Mouse (Mus musculus) adrenal gland, postnatal 14 days (tissue): Measurements from ENCODE around the gene Neu4. TPM values are rescaled to one million over a fixed set of nuclear protein-coding genes. Genes with fewer than 3 reads are reported as not detected.
A peak's percentile ranks its signal among the peaks of the same experiment; 100 is the strongest.
"Not testable (repeated sequence)": the region's sequence is repeated elsewhere in the genome, so short reads cannot be mapped to it uniquely, and the experiment has no call there.

Experiments
- DNase-seq: peaks from one replicate; pipeline ENCODE4 v3.0.0; 2021; ENCODE audit warnings: mixed read lengths
- long read RNA-seq, 2 experiments: library from polyadenylated mRNA; stranded (forward); transcript quantifications; one replicate each; pipeline ENCODE4 v2.0.0; 2021
- total RNA-seq: library from RNA; stranded (reverse); gene quantifications from 2 replicates; pipeline ENCODE4 v1.2.3, GENCODE M21; 2021

Neu4 gene
- not detected in 2 replicates for total RNA-seq
- long read RNA-seq, experiment 1, result 0 reads
- long read RNA-seq, experiment 2, result 0 reads

DNA sequence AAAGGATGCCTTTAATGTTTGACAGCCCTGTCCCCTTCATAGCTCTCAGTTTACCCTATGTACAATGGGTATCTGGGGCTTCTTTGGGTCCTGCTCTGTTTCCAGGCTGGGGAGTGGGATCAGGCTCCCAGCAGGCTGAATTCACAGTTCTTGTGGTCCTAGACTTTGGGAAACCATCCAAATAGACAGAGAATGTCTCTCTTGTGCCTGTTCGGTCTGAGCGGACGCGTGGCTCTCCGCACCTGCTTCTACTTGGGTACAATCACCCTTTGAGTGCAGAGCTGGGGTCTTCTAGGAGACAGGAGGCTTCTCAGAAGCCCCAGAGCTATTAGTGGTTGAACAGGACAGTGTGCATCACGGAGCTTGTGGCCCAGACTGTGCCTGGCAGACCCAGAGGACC lies at the start of gene Neu4:
Gene Neu4 (plus strand): TSS at position 301 of the 400 bp plus-strand sequence.
- DNase-seq, result no peak

DNA sequence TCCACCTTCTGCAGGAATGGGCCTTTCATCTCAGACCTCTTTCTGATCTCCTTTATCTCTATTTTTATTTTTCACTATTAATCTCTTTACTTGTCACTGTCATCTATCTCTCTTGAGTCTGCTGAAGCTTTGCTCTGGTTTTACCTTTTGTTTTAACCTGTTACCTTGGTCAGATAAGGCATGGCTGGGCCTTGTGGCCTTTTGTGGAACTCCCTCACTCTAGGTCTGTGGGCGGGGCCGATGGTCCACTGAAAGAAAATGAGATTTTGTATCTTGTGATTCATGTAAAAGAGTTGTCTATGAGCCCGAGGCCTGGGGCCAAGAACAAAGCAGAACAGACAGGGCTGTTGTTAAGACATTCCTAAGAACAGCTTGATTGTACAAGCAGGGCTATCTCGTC lies 49.5 kb upstream of the Neu4 start:
- DNase-seq, result not testable (repeated sequence)

DNA sequence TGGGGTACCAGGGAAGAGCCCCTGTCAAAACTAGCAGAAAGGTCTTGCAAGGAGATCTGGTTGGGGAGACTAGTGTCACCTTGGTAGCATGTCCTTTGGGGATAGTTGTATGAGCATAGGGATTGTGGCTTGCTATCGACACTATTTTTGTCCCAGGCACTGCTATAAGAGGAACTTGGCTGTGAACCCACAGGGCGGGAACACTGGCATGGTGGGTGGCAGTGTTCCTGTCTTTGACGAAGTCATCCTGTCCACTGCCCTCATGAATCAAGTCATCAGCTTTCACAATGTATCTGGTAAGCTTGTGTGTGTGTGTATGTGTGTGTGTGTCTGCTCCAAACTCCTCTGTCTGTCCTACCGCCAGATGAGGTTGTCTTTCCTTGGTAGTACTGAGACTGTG lies 44.5 kb upstream of the Neu4 start:
- DNase-seq, result not testable (repeated sequence)

DNA sequence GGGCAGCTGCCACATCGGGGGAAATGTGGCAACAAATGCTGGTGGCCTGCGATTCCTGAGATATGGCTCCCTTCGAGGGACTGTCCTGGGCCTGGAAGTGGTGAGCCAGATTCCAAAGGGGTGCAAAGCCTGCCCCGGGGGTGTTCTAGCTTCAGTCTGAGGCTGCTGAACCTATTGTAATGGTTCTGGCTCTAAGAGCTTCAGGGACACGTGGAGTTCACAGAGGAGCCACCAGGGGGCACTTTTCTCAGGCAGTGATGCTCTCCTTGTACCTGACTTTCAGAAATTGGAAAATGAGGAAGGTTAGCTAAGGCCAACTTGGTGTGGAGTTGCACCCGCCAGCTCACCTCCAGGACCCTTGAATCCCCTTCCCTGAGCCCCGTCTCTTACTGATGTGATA lies 42.0 kb upstream of the Neu4 start:
- not testable (repeated sequence) for DNase-seq

DNA sequence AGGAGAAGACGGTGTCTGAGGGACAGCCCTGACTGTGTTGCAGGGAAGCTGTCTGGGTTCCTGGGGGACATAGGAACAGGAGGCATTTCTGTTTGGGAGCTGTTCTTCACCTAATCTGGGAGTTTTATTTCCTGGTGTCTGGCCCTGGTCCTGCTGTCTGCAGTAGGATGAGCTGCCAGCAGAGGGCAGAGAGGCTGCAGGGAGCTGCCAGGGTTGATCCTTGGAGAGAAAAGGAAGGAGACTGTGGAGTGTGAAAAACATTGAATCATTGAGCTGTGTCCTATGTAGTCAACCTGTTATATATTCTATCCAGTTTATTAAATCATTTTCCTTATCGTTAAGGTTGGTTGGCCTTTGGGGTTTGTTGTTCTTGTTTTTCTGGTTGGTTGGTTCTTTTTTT lies 39.3 kb upstream of the Neu4 start:
- DNase-seq, result not testable (repeated sequence)

DNA sequence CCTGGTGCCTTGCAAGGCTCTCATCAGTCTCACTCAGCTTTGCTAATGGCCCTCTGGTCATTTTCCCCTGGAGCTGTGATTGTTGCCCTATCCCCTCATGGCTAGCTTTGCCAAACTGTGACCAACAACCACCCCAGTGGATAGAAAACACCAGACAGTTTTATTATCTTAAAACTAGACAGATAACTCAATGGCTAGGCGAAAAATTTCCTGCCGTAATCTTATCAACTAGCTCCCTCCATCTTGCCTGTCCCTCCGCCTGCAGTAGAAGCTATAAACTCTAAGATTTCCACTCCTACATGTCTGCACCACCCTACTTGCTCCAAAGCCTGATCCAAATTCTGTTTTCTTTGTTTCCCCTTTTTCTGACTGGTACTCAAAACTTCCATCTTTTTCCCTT lies 34.1 kb upstream of the Neu4 start:
- no peak for DNase-seq

DNA sequence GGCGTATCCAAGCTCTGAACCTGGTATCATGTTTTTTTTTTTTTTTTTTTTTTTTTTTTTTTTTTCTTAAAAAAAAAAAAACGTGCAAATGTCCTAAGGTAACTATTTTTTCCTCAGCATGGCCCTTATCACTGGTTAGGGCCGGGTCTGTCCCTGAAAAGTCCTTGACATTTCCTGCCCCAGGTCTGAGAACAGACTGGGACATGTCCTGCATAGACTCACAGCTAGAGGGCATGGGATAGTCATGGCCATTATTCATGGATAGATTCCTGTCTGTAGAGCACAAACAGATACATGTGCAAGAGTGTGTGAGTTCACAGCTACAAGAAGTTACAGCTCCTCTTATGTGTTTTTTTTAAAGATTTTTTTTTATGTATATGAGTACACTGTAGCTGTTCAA lies 31.5 kb upstream of the Neu4 start:
- DNase-seq, result peak; percentile 45

DNA sequence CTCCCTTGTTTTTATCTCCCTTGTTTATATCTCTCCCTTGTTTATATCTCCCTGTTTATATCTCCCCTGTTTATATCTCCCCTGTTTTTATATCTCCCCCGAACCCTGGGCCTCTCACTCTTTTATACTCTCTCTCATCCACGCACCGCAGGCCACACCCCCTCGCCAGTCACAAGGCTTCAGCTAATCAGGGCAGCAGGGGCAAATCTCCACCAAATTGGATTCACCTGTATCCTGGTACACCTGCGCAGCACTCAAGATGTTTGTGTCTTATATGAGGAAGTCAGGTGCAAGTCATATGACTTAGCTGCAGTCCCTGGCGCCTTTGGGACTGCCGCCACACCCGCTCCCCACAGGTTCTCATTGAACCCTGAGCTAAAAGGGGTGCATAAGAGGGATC lies 30.0 kb upstream of the Neu4 start, which contains the start of gene Gal3st2c:
Gene Gal3st2c (plus strand): TSS at position 301 of the 400 bp plus-strand sequence.
- not testable (repeated sequence) for DNase-seq

DNA sequence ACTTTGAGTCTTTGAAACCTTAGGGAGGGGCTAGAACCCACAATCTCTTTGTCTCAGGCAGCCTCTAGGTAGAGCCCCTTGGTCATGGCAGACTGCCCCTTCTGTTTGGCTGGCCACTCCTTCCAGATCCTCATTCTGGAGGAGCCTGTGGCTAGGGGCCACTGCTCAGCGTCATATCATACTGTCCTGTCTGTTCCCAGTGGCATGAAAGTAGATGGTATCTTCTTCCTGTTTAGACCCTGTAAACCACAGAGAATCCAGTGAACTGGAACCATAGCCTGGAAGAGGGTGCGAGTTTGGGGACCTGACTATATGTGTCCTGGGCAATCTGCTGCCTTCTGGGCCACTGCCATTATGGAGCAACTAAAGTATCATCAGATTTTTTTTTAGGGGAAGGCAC lies 29.2 kb upstream of the Neu4 start:
- not testable (repeated sequence) for DNase-seq

DNA sequence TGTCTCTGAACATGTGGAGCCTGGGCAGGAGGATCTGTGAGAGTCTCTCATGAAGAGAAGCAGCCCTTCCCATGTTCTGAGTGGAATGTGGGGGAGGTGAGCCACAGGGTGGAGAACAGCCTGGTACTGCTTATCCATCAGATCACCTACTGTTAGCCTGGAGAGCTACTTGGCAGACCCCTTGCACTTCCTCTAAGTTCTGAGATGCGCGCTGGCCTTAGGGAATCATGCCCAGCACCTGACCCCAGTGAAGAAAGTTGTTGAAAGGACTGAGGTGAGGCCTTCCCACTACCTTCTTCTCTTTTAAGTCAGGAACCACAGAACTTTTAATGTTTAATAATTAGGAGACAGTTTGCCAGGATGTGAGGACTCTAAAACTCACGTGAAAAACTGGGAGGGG lies 28.8 kb upstream of the Neu4 start:
- DNase-seq, result not testable (repeated sequence)

DNA sequence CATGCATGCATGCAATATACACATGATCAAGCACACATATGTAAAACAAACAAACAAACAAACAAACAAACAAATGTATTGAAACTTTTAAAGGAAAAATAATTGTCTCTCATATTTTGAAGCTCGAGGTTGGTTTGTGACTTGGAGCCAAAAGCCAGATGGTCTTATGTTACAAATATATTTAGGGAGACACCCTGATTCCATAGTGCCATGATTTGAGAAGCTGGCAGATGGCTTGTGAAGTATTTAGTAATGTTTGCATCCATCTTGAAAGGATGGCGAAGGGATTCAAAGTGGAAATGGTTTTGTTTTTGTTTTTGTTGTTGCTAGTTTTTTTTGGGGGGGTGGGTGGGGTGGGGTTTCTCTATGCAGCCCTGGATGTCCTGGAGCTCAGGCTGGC lies 19.2 kb upstream of the Neu4 start:
- DNase-seq, result no peak

DNA sequence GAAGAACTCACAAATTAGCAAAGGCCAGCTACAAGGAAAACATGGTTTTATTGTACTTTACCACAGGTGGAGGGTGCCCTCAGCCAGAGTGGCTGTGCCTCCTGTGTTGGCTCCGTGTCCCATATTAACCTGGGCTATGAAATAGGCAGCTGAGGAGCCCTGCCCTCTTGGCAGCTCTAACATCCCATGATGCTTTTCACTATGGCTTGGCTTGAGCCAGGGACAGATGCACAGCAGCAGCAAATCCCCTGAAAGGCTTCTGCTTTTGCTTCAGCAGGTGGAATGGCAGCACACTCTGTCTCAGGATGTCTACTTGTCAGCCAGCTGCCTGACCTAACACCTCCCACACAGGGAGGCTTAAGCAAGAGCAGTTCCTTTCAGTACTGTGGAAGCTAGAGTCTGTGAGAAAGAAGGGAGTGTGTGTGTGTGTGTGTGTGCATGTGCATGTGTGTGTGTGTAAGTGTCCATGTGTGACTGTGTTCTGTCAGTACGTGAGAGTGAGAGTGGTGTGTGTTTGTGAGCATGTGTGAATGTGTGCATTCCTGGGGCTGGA lies 14.2 kb upstream of the Neu4 start:
- DNase-seq, result not testable (repeated sequence)

DNA sequence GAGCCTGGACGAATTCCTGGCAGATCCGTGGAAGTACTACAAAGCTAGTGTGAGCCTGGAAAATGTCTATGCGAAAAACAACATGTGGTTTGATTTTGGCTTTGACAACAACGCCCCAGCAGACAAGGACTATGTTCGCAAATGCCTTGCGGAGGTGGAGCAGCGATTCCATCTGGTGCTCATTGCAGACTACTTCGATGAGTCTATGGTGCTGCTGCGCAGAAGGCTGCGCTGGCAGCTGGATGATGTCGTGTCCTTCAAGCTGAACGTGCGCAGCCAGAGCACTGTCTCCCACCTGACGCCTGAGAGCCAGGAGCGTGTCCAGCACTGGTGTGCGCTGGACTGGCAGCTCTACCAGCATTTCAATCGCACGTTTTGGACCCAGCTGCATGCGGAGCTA lies 11.4 kb upstream of the Neu4 start:
- not testable (repeated sequence) for DNase-seq

DNA sequence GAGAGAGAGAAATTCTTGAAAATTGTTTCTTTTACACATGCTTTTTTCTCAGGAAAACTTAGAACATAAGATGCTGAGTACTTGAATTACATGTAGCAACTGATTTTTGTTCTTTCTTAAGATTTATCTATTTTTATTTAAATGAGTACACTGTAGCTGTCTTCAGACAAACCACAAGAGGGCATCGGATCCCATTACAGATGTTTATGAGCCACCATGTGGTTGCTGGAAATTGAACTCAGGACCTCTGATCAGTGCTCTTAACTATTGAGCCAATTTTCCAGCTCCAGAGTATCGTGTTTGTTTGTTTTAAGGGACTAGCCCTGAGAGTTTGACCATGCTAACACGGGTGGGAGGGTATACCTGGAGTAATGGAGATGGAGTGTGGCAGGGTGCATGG lies 8.6 kb upstream of the Neu4 start:
- DNase-seq, result peak; percentile 10

DNA sequence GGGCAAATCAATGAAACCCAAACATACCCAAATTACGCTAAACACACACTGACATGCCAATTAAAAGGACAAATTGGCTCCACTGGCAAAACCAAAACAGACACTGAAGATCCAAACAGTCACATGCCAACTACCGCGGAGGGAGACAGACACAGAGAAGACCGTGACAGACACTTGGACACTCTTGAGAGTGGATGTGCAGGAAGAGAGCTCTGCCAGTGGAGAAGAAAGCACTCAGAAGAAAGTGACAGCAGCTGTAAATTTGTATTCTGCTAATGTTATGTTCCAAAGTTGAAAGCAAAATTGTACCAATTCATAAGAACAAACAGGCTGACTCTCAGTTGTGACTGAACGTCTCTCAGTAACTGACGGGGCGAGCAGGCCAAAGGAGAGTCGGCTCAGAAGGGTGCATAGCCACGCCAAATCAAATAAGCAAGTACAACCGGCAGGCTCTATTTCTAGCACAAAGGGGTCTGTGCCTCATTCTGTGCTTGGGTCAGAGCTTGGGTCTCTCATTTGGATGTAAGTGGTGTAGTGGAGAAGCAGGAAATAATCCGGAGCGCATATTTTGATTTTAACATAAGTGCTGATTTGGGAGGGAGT lies 7.4 kb downstream of the Neu4 start:
- DNase-seq, result no peak

DNA sequence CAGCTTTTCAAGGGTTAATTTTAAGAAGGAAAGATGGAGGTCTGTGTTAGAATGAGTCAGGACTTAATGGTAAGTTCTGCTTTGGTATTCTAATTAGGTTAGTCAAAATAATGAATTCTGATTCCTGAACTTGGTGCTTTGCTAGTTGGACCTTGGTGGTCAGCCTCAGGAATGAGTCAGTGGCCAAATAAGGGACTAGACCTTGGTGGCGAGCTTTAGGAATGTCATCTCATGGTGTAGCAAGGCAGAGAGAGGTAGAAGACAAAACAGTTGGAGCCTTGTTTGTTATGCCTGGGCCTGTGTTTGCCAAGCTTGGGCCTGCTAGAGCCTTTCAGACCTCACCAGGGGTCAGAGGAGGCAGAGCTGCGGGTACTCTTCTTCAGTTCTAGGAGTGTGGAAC lies 8.5 kb downstream of the Neu4 start:
- DNase-seq, result peak; percentile 42

DNA sequence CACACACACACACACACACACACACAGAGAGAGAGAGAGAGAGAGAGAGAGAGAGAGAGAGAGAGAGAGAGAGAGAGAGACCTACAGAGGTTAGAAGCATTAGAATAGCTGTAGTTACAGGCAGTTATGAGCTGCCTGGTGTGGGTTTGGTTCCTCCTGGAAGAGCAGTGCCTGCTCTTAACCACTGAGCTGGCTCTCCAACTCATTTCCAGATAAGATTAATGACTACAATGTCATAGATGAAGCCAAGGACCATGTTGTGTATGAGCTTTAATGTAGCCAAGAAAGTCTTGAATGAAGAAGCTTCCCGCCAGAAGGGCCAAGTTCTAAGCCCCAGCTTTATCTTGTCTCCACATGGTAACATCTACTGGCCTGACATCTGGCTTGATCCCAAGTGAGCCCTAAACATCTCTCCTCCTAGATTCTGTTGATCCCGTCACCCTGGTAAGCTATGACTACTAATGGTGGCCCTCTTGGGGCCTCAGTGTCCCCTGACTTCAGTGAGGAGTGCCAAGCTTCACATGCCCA lies 12.9 kb downstream of the Neu4 start:
- no peak for DNase-seq

DNA sequence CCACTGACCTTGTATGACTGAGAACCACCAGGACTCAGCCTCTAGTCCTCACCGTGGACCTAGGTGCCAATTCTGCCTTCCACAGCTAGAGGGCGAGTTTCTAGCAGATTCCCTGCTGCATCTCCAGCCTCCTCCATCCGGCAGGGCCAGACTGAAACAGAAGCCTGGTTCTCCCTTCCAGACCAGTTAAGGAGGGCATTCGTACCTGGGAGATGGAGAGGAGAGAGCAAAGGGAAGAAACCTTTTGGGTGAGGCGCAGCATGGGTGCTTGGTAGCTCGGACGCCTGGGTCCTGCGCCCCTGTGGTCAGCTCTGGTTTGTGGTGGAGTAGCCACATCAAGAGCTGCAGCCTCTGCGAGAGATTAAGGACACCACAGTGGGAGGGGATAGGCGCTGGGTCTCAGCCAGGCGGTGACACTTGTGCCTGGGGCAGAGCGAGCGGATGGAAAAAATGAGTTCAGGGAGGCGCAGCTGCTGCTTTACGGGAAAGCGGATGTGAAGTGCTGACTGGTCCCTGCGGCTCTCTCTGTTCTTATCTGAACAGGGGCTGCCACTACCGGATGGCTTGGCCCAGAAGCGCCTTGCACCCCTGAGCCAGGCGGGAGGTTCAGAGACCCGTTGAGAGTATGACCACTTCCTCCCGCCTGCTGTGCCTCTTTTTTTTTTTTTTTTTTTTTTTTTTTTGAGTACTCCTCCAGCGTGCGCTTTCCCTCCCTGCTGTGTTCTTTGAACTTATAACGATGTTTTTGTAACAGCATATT lies 14.9 kb downstream of the Neu4 start:
- peak; percentile 92 for DNase-seq

DNA sequence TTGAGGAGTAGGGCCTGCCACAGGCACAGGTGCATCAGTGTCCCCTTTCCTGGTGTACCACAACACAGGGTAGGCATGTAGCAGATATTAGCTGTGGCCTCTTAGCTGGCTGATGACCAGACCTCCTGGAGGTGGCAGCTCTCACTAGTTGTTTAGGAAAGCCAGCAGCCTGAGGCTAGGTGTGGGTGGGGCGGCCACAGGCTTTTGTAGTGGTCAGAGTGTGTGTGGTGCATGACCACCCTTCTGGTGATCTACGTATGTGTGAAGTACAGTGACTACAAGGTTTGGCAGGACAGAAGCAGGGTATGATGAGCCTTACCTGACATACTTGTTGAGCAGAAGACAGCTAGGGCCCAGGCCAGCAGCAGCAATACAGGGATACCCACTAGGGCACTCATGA lies 20.1 kb downstream of the Neu4 start:
- DNase-seq, result no peak

DNA sequence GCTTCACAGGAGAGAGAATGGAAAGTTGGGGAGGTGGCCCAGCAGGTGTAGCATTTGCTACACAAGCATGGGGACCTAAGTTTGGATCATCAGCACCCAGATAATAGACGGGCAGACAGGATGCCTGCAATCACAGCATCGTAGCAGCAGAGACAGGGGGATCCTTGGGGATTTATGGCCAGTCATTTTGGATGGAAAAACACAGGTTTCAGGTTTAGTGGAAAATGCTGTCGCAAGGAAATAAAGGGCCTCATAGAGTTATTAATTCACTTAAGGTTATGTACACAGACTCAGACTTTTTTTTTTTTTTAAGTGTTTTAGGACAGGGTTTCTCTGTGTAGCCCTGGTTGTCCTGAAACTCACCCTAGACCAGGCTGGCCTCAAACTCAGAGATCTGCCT lies 25.3 kb downstream of the Neu4 start:
- no peak for DNase-seq

DNA sequence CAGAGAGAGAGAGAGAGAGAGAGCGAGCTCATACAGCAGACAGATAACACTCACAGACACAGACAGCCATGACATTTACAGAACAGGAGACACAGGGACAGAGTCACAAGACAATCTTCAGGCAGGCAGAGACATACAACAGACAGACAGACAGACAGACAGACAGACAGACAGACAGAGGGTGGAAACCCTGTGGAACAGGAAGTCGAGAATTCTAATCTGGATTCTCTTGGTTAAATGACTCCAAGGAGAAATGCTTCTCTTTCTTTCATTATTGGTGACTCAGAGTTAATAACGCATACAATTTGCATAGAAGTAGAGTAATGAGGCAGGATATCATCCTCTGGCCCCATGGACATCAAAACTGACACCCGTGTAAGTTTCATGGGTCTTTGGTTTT lies 26.3 kb downstream of the Neu4 start:
- no peak for DNase-seq

DNA sequence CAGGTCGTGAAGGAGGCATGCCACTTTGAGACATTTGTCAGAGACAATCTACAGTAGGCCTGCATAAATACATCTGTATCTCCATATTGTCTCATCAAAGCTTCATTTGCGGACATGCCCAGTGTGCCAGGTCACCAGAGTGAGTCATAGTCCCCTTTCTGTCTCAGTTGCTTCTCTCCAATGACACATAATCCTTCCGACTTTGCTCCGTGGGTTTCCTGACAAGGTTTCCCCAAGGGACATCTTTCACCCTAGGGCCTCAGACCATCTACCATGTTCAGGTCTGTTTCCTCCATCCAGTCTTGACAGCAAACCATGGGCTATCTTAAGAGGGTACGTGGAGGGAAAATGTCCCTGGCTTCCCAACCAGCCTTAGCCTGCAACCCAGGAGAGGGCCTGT lies 30.9 kb downstream of the Neu4 start:
- no peak for DNase-seq

DNA sequence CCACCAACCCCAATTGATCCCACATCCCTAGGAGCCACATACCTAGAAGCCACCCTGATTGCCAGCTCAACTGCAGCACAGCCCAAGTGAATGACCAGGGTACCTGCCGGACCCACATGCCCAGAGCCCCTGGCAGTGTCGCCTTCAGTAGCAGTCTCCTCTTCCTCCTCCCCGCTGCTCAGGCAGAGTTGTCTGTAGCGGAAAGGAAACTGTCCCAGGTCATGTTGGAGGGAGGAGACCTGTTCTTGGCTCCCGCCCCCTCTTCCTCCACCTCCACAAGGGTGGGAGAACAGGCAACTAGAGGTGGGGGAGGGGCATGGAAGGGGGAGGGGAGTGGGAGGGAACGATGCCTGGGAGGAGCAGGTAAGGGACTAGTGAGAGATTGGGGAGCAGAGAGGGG lies 32.1 kb downstream of the Neu4 start, which contains the start of gene Pdcd1:
Gene Pdcd1 (minus strand): TSS at position 181 of the 400 bp plus-strand sequence.
- no peak for DNase-seq
